Mouse (Mus musculus) cerebellum, adult 18-20 months (tissue): ENCODE data around the gene Apaf1.

Experiments
- DNase-seq, 2 experiments: peaks; one replicate each; pipeline ENCODE4 v3.0.0; 2021

The Apaf1 gene

DNA sequence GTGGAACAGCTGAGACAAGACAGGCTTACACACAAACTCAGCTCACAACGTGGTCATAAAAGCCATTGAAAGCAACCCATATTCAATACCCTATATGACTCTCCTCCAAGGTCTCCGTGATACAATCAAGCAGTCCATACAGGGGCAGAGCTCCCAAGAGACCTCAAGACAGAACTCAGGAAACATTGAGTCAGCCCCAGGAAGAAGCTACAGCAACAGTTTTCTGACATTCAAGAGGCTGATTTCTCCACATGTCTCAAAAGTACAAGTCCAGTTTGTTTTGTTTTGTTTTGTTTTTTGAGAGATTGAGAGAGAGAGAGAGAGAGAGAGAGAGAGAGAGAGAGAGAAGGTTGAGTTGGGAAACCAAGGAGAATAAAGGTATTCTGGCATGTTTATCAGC is 108.5 kb downstream of the Apaf1 start:
- no peak for DNase-seq

DNA sequence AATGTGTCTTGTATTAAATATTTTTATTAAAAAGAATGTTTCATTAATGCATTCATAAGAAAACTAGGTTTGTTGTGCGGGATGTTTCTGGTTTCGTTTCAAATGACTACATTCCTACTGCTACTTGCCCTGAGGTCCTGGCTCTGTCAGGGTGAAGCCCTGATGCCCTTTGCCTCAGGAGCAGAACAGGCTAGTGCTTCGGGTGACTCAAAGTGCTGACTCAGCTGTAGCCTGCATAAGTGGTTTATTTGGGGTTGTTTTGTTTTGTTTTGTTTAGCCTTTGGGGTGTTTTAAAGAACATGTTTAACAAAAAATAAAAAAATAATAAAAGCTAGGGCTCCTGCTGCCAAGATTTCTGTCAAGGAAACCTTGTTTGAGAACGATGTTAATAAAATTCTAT is 112.0 kb downstream of the Apaf1 start:
- no peak for DNase-seq

DNA sequence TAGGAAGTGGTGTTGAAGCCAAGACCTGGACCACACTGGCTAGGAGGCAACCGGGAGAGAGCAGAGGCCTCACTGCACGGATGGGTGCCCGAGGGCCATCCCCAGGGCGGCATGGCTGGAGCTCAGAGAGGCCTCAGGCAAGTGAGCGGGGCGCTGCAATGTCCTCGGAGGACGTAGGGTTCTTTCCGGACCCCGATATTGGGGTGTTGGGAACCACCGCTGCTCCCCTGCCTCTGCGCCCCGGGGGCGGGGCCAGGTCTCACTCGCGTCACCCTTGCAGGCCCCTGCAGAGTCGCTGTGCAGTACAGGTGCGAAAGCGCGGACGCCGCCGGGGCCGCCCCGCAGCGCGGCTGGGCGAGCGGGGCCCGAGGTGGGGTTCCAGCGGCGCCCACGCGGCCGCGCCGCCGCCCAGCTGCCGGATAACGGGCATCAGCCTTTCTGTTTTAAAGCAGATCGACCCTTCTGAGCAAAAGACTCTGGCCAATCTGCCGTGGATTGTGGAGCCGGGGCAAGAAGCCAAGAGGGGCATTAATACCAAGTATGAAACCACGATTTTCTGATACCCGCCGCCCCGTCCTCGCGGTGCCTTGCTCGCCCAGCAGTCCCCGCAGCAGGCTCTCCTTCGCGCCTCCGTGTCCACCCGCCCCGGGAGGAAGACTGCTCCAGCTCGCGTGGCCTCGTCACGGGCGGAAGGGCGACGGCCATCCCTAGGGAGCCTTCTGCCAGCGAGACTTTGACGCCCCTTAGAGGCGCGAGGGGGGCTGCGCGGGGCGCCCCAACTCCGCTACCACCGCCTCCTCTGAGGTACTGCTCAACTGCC is 113.0 kb downstream of the Apaf1 start:
- DNase-seq: peak; percentile 42 to 54

DNA sequence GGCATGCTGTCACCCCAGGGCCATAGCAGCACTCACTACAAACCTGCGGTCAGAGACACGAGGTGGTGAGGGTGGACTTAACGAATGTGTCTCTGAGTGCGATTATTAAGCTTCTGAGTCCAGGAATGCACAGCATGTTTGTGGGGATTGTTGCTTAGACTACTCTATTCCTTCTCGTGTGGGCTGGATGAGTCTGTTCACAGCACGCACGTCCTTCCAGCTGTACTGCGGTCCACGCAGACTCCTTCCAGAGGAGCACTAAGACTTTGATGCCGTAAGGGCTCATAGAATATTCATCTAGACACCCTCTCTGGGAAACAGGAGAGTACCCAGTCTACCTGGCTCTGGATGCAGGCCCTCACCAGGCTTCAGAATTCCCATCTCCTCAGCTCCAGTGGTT is 114.3 kb downstream of the Apaf1 start:
- DNase-seq: peak in 1 of 2 experiments; percentile 16

DNA sequence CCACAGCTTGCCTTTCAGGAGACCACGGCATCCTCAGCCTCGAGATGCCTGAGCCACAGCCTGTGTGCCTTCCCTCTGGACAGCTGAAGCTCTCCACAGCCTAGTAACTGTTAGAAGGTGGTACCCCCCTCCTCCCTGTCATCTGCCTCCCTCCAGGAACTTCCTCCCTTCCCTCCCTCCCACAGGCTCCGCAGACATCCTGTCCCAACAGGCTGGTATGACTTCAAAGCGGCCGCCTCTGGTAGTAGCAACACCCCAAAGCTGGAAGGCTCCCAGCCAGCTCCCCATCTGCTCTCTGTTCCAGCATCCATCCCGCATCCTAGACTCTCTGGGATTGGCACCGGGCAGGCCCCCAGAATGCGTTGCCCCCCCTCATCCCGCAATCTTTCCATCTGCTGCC is 115.7 kb downstream of the Apaf1 start:
- DNase-seq: peak; percentile 74 to 77

DNA sequence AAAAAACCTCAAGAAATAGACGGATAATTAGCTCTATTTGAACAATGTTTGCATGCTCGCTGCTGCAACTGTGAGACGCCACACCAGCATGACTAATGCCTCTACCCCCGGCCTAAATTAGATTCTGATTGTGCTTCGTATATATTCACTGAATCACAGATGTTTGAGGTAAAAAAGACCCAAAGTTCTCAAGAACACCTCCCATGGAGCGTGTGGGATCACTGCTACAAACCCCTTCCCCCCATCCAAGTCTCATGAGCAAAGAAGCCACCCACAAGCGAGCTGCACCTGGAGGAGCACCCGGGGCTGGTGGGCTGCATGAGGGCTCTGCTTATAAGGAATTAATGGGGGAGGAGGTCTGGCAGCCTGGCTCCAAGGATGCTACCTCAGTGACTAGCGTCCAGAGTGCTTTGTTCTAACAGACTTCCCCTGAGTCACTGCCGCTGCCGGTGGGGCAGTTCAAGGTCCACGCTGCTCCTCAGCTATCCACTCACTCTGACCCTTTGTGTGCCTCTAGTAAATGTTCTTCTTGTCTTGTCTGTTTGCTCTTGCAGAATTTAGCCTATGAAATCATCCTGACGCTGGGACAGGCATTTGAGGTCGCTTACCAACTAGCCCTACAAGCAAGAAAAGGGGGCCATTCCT is 116.8 kb downstream of the Apaf1 start:
- no peak for DNase-seq

DNA sequence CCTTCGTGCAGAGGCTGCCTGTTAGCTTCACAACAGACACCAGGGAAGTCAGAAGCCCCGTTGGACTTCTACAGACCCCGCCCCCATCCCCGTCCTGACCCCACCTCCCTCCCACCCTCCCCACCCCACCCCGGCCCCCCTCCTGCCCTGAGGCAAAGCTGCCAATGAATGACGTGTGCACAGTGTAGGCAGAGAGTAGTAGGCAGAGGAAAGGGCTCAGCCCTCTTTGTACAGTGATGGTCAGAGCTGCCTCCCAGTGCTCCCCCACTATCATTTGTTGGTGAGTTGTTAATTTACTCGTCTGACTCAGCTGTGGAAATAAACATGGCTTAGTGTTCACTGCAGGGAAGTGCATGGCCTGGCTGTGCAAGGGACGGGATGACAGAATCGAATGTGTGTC is 118.1 kb downstream of the Apaf1 start:
- no peak for DNase-seq

DNA sequence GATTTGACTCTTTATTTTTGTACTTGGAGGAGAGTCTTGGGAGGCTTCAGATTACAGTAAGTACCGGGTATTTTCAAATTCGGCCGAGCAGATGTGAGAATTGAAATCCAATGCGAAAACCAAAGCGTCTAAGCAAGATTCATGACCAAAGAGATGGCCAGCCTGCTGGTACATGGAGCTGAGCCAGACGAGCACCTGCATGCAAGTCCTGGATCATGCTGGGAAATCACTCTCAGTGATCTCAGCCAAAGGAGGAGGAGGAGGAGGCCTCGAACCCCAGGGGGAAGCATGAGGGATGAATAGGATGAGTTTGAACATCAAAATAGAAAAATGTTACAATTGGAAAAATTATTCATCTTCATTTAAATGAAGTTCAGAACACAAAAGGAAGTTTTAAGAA is 122.2 kb downstream of the Apaf1 start:
- DNase-seq: peak; percentile 57 to 66

DNA sequence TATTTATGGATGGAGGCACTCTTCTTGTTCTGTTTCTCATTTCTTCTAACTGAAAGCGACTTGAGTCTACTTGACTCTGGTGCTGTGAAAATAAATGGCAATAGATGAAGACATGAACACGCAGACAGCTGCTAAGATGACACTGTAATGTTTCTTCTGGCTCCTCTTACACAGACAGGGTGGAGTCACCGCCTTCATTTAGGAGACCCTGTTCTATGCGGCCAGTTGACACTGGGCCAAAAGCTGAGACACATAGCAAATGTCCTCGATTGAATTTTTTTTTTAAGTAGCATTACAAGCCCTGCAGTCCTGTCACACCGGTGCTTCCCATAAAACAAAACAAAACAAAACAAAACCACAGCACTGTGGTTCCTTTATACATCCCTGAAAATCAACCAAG is 128.7 kb downstream of the Apaf1 start:
- DNase-seq: no peak

DNA sequence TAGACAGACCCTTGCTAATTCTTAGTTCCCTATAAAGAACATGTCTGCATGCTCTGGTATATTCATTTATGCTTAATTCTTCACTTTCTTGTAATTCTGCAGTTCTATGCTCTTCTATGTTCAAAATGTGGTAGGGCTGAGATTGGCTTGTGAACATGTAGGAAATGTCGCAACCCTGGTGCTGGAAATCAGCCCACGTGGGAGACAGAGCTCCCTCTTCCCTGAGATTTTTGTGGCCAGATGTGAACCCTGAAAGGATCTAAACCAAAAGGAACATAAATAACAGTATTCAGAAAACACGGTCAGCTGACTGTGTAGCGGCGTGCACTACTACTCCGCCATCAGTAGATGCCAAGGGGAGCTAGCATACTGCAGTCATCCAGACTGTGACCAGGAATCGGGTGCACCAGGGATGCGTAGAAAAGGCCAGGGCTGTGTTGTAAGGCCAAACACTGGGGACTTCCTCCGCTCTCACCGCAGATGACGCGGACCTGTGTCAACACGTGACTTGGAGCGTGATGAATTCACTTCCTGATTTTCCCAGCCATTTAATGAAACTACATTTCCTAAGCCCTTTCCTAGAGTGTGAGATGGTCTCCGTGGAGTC is 129.4 kb downstream of the Apaf1 start:
- DNase-seq: no peak

DNA sequence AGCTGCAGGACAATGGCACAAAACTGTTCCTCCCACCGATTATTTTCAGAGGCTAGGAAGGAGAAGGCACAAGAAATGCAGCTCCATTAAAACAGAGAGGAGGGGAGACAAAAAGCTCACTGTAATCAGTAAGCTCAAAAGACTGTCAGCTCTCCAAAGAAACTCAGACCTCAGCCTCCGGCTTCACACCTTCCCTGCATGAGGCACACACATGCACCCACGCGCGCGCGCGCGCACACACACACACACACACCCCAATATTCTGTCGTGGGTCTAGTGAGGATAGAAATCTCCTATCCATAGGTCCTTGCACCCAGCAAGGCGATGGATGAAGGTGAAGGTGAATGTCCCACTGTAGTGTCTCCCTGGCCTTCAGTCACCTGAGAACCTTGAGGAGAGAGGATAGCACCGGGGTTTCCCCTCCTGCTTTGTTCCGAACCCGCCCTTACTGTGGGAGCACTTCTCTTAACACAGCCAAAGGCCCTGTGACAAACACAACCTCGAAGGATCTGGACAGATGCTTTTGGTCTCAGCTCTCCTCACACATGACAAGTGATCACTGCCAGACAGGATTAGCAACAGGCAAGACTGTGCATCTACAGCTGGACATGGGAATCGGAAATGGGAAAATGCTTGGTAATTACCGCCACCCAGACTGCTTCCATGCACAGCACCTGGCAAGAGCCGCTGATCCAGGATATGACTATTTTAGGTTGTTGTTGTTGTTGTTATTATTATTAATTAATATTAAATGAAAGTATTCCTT is 134.8 kb downstream of the Apaf1 start:
- no peak for DNase-seq

DNA sequence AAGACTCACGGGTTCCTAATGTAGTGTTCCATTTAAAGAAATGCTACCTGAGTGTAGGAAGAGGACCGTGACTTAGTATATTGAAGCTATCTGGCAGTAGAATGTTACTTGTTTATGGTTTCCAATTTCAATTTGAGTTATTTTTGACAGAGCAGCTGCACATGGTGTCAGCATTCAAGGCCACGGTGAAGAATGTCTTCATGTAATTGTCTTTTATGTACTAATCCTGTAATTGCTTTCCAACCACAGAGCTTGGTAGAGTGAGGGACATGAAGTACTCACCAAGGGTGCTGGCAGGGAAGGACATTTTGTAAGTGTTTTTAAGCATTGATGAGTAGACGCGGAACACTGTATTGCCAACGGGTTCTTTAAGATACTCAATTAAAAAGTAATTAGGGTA is 135.5 kb downstream of the Apaf1 start:
- DNase-seq: no peak

DNA sequence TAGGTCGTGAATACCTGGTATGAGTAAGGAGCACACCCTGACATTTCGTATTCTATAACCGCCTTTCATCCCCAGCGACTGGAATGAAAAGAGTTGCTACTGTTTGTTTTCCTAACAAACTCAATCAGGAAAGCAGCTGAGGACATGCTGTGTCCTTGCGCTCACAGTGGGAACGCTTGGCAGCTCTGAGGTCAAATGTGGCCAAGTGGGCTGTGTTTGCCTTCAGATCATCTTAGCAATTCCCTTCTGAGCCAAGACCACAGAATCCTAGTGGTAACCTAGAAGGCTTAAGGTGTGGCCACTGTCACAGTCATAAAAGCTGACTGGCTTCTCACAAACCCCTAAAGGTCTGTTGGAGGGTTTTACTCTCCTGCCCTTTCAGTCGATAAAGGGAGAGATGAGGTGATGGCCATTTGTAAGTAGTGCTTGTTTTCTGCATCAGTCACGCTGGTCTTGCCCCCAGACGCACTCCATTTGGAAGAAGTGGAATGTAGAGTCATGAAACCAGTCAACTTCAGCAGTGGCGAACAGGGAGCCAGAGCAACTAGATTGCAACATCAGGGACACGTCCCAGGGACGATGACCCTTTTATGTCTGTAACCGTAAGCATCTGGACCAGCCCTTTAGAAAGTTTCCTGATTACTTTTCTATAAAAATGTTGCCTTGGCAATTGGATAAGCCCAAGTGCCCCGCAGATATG is 140.4 kb downstream of the Apaf1 start:
- DNase-seq: peak; percentile 64

DNA sequence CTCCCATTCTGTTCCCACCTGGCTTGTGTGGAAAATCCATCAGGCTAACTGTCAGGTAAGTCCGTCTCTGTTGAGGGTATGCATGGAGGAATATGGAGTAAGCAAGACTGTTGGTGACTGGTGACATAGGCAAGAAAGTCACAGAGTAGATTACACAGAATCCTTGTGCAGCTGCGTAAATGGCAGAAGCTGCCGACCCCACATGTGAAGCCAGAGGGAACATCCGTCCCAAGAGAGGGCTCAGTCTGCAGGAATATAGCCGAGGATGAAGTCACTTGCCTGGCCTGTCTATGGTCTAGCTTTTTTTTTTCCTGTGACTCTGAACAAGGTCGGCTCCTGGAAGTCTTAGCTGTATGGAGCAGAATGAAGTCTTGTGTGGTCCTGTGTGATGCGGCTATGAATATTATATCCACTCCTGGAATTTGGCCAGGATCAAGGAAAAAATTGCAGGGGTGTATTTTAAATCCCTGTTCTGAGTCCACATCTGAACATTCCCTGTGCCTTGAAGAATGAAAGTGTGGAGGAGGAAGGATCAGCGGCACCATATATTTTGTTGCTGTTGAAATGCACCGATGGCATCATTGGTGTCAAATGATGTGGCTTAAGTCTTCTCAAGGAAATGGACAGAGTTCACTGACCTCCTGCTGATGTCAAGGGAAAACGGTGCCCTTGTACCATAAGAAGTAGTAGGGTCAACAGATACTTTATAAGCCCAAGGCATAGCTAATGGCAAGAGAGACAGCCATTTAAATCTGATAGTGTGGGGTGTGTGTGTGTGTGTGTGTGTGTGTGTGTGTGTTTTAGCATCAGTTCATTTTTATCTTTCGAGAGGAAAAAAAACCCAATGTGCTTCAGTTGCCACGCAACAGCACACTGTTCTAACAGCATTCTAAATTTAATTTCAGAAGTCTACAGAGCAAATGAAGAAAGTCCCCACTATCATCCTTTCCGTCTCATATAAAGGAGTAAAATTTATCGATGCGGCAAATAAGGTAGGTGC is 141.7 kb downstream of the Apaf1 start:
- DNase-seq: no peak
